Mouse (Mus musculus): ENCODE data around the gene Oxct1. TPM values are rescaled to one million over a fixed set of nuclear protein-coding genes. Genes with fewer than 3 reads are reported as not detected.
A peak's percentile ranks its signal among the peaks of the same experiment; 100 is the strongest.

The Oxct1 gene
- polyA plus RNA-seq, 2 experiments from 2014 or later = 46.6 to 74.0 TPM

GRCm38 (mm10) chr15:4124648-4125047 is 98.5 kb downstream of the Oxct1 start:
- peak; percentile 88 for ATAC-seq

GRCm38 (mm10) chr15:4138524-4138923 is 112.3 kb downstream of the Oxct1 start:
- ATAC-seq = no peak

GRCm38 (mm10) chr15:4139516-4139915 is 113.3 kb downstream of the Oxct1 start:
- no peak for ATAC-seq

- ATAC-seq = no peak
These were observed 119.2 kb downstream of the Oxct1 start for GRCm38 (mm10) chr15:4145352-4145751.

GRCm38 (mm10) chr15:4147700-4148099 is 121.5 kb downstream of the Oxct1 start:
- no peak for ATAC-seq

- ATAC-seq = no peak
These were observed 122.6 kb downstream of the Oxct1 start for GRCm38 (mm10) chr15:4148649-4149389.

GRCm38 (mm10) chr15:4154646-4155045 is 128.5 kb downstream of the Oxct1 start:
- no peak for ATAC-seq

GRCm38 (mm10) chr15:4167946-4168345 is 141.8 kb downstream of the Oxct1 start:
- ATAC-seq = no peak

GRCm38 (mm10) chr15:4171600-4171999 is 145.4 kb downstream of the Oxct1 start:
- ATAC-seq = no peak

GRCm38 (mm10) chr15:4197913-4198312 is 171.7 kb downstream of the Oxct1 start:
- no peak for ATAC-seq

Other genes with a start within 250 kb of the Oxct1 start
- gene Fbxo4, start 46.8 kb upstream of the Oxct1 start, polyA plus RNA-seq (2017; shearing (Covaris generic)) = 1 to 10 TPM; 2.4 to 8.0 TPM
- gene AW549877, start 30.6 kb upstream of the Oxct1 start, polyA plus RNA-seq (2017; shearing (Covaris generic)) = 10 to 100 TPM; 33.3 to 34.5 TPM

Data from CD4-positive, CD25-positive, alpha-beta regulatory T cell, adult 4 months (primary cell).